Mouse (Mus musculus) cerebellum, postnatal 36 days (tissue): ENCODE results near the gene Gm5737.

Experiments
- DNase-seq, 2 experiments: peaks; one replicate each; pipeline ENCODE4 v3.0.0; 2021 to 2022; ENCODE audit warnings: mixed read lengths in 2 of 2

Gene Gm5737

GRCm38 (mm10) chr7:120811834-120812415, at the start of gene Gm5737:
Gene Gm5737 (plus strand): TSS chr7:120812365.
- no peak for DNase-seq

DNA sequence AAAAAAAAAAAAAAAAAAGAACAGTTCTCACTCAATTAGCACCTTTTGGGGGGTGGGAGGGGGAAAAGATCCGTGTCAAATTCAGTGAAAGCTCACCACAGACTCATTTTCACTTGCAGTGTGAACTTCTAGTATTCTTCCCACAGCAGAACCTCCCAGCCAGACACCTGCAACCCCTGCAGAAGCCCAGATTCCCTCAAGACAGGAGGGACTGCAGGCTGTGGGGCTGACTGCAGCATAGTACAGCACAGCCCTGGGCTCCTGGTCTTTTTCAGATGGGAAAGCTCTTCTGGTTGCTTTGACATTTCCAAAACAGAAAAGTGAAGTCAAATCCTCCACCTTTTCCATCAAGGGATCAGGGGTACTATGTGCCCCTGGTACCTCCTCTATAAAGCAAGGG, 44.8 kb upstream of the Gm5737 start:
- DNase-seq: no peak

DNA sequence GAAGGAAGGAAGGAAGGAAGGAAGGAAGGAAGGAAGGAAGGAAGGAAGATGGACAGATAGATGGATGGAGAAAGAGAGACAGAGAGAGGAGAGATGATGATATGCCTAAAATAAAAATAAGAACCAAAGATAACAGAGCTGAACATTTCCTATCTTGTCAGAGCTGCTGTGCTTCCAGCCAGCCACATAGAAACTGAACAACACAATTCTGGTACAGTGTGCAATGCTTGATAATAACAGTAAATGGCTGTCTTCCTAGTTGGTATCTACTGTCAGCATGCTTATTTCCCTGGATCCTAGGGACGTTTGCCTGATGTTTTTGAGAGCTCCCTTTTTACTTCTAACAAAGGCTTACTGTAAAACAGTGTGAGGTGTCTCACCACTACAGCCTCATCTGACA, 40.8 kb upstream of the Gm5737 start:
- DNase-seq: no peak

GRCm38 (mm10) chr7:120778012-120778411, 34.2 kb upstream of the Gm5737 start:
- no peak for DNase-seq

DNA sequence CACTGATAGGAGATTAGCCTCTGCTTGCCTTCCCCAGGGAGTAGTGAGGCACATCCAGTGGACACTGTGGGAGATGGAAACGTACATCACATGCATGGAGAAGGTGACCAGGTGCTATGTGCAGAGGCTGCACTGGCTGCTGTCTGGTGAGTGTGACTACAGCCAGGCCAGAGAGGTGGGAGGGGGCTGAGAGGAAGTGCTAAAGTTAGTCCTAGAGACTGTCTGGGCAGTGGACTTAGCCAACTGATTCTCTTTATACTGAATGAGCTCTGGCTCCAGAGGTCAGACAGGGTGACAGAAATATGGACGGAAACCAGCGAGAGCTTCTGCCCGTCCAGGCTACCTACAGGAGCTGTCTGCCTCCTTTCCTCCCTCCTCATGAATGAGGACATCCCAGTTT, 16.6 kb upstream of the Gm5737 start:
- no peak for DNase-seq

- no peak for DNase-seq
Measured at GRCm38 (mm10) chr7:120796369-120796768, 15.8 kb upstream of the Gm5737 start.

DNA sequence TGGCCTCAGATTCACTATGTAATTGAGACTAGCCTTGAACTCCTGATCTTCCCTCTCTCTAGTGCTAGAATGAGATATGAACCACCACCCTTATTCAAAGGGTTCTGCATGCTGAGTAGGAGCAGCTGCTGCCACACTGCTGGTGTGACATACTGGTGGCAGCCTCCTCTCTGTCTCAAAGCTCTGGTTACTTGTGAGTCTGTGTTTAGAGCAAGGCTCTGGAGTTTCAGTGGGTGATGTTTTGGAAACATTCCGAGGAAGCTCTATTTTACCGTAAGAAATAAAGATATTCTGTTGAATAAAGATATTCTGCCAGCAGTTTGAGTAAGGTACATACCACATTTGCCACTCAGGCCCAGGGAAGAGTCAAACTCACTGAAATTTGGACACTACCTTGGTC, 8.9 kb upstream of the Gm5737 start:
- DNase-seq: no peak

GRCm38 (mm10) chr7:120809705-120810104, 2.5 kb upstream of the Gm5737 start:
- peak in 1 of 2 experiments; percentile 12 for DNase-seq

DNA sequence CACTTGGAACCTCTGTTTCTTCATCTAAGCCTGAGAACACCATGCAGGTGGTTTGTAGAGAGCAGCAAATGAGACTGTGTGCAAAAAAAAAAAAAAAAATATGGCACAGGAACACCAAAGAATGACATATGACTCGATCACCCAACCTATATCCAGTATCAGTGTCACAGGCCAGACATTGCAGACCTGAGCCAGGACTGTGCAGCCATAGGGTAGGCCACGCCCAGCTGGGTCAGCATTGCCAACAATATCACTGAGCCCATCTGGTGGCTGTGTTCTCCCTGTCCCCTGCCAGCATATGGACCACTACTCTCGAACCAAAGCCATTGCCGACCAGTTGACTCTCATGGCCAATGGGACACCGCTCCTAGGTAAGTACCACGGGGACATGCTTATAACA, 5.4 kb downstream of the Gm5737 start:
- no peak for DNase-seq

DNA sequence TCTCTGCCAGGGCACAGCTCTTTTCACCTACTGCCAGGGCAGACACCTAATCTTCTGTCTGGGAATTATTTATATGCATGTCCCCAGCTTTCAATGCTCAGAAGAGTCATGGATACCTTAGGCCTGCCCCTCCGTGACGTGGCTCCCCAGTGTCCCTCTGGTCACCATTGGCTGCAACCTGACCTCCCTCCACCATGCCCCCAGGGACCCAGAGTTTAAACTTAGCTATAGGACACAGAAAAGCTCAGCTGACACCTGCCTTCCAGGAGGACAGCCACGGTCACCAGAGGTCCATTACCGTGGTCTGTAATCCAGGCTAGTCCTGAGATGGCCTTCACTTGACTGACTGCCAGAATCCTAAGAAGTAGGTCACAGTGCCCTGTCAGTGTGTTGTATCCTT, 7.2 kb downstream of the Gm5737 start:
- no peak for DNase-seq

GRCm38 (mm10) chr7:120823248-120823647, 11.1 kb downstream of the Gm5737 start:
- peak; percentile 73 to 79 for DNase-seq

DNA sequence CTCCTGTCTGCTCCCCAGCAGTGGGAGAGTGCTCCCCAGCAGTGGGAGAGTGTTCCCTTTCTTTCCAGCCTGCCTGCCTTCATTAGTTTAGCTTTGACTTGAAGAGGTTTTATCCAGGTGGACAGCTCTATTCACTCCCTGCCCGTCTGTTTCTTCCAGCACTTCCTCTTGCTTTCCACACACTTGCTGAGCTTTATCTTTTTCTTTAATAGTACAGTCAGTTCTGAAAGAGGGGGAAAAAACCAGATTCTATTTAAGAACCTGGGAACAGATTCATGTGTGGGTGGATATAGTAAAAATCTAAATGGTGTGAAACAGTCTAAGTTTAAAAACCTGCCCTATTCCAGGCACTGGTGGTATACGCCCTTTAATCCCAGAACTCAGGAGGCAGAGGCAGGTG, 12.9 kb downstream of the Gm5737 start:
- no peak for DNase-seq

- peak in 1 of 2 experiments; percentile 42 for DNase-seq
Measured at GRCm38 (mm10) chr7:120826408-120826807, 14.2 kb downstream of the Gm5737 start.

GRCm38 (mm10) chr7:120830431-120831381, 18.5 kb downstream of the Gm5737 start:
- peak; percentile 77 to 79 for DNase-seq

- no peak for DNase-seq
Measured at GRCm38 (mm10) chr7:120834426-120834825, 22.3 kb downstream of the Gm5737 start.

DNA sequence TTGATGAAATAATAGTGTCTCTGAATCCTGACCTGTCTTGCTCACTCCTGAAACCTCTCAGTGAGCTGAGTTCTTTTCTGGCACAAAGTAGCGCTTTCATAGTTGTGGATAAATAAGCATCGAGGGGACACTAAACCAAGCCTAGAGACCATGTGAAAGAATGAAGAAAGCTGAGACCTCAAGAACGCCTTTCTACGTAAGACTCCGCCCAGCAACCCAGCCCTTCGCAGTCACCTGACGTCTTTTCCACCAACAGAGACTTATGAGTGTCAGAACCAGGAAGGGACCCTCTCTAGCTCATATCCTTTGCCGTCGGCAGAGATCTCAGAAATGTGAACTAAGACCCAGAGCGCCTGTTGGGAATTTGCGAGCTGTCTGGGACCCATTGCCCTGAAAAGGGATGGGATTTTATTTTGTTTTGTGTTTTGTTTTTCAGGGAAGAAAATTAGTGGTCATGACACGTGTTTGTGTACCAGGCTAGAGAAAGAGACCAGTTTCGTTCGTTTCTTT, 22.8 kb downstream of the Gm5737 start:
- DNase-seq: peak; percentile 53 to 67

- peak; percentile 96 to 100 for DNase-seq
Measured at GRCm38 (mm10) chr7:120835449-120836359, 23.5 kb downstream of the Gm5737 start.

- peak in 1 of 2 experiments; percentile 43 for DNase-seq
Measured at GRCm38 (mm10) chr7:120836361-120836760, 24.2 kb downstream of the Gm5737 start.

- DNase-seq: no peak
Measured at GRCm38 (mm10) chr7:120838436-120839160, 26.4 kb downstream of the Gm5737 start.

DNA sequence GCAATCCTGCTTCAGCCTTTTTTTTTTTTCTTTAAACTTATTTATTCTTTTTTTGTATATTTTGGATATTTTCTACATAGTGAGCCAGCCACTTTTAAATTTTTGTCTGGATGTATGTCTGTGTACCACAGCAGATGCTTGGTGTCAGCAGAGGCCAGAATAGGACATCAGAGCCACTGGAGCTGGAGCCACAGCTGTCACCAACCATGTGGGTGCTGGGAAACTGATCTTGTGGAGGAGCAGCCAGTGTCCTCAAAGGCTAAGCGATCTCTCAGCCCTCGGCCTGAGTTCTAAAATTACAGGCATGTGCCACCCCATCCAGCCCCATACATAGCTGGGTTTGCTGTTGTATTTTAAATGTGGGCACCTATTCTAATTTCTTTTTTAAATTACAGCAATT, 27.6 kb downstream of the Gm5737 start:
- no peak for DNase-seq

DNA sequence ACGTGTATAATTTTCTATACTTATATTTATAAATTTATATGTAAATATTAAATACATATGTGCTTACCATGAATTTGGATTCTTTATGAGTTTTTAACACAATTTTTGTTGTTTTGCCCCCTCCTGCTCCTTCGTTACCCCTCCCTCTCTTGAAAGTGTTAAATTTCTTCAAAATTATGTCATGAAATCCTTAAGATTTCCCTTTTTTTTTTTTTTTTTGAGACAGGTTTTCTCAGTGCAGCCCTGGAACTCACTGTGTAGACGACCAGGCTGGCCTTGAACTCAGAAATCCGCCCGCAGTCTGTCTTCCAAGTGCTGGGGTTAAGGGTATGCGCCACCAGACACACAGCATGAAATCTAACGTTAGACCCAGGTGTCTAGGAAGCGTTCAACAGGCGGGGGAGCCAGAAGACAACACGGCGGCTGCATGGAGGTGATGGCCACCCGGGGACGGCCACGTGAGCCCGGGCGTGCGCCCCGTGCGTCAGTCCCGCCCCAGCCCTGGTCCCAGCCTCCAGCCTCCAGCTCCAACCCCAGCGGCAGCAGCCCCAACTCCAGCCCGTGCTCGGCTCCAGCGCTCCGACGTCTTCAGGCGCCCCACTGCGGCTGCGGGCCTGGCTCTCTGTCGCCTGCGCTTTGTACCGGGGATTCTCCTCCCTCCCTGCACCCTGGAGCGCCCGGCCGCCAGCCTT, 30.3 kb downstream of the Gm5737 start, which contains the start of gene Eef2k:
Eef2k (plus strand) TSS at position 487 of the 692 bp plus-strand sequence.
- DNase-seq: peak; percentile 80 to 83
